Mouse (Mus musculus): Measurements from ENCODE around the gene Olfr1107. TPM values are rescaled to one million over a fixed set of nuclear protein-coding genes. Genes with fewer than 3 reads are reported as not detected.

Olfr1107 gene
- not detected in 2 replicates for polyA plus RNA-seq (2014; fragmentation: Nextera tagmentation; extraction: Ambion mirVana)

- no peak within 1 kb of the TSS for H3K27ac ChIP-seq (replicated peaks in 1 of 2; ENCODE audit: control insufficient read depth in 1 of 2, insufficient read depth in 1 of 2, low read depth in 2 of 2, low read length in 2 of 2)
- H3K4me1 ChIP-seq (ENCODE audit: control insufficient read depth in 2 of 2, insufficient read depth in 2 of 2, low read length in 2 of 2), result no peaks in the 10 kb centered on the region
These were observed at the start of gene Olfr1107 for GRCm38 (mm10) chr2:87075717-87076116. Gene Olfr1107, minus strand, starts transcription at chr2:87075817.

GRCm38 (mm10) chr2:87114467-87114866 lies 38.9 kb upstream of the Olfr1107 start, which contains the start of gene Olfr259:
Gene Olfr259, minus strand, starts transcription at chr2:87114567.
- no peak within 1 kb of the TSS for H3K4me3 ChIP-seq (ENCODE audit: control insufficient read depth in 1 of 2, insufficient read depth in 1 of 2, low read depth in 1 of 2, low read length in 2 of 2)
- H3K4me1 ChIP-seq (ENCODE audit: control insufficient read depth in 2 of 2, insufficient read depth in 2 of 2, low read length in 2 of 2), result no peaks in the 10 kb centered on the region
- no peaks in the 10 kb centered on the region for H3K9me3 ChIP-seq (ENCODE audit: control insufficient read depth, low read length)
- no peak within 1 kb of the TSS for H3K9ac ChIP-seq (ENCODE audit: low read length)
- H3K27me3 ChIP-seq (ENCODE audit: control insufficient read depth, insufficient read depth, low read length), result no peaks in the 10 kb centered on the region
- ATAC-seq (ENCODE audit: insufficient number of reproducible peaks, insufficient read depth, low FRiP score, low read depth), result no peak
- no peak within 1 kb of the TSS for H3K4me2 ChIP-seq (ENCODE audit: low read length)
- no peaks in the 10 kb centered on the region for H3K36me3 ChIP-seq (ENCODE audit: control insufficient read depth, insufficient read depth, low read length)
- H3K27ac ChIP-seq (replicated peaks in 1 of 2; ENCODE audit: control insufficient read depth in 1 of 2, insufficient read depth in 1 of 2, low read depth in 2 of 2, low read length in 2 of 2), result no peak within 1 kb of the TSS

More at GRCm38 (mm10) chr2:87075717-87076116, at the start of gene Olfr1107:
- H3K27me3 ChIP-seq (ENCODE audit: control insufficient read depth, insufficient read depth, low read length), result no peaks in the 10 kb centered on the region
- H3K4me3 ChIP-seq (ENCODE audit: control insufficient read depth in 1 of 2, insufficient read depth in 1 of 2, low read depth in 1 of 2, low read length in 2 of 2), result no peak within 1 kb of the TSS
- H3K4me2 ChIP-seq (ENCODE audit: low read length), result no peak within 1 kb of the TSS
- 74% methylated on average over 1 of the region's 1 CpGs for WGBS
- H3K9ac ChIP-seq (ENCODE audit: low read length), result no peak within 1 kb of the TSS
- ATAC-seq (ENCODE audit: insufficient number of reproducible peaks, insufficient read depth, low FRiP score, low read depth), result no peak
- no peaks in the 10 kb centered on the region for H3K9me3 ChIP-seq (ENCODE audit: control insufficient read depth, low read length)
- no peaks in the 10 kb centered on the region for H3K36me3 ChIP-seq (ENCODE audit: control insufficient read depth, insufficient read depth, low read length)

DNA sequence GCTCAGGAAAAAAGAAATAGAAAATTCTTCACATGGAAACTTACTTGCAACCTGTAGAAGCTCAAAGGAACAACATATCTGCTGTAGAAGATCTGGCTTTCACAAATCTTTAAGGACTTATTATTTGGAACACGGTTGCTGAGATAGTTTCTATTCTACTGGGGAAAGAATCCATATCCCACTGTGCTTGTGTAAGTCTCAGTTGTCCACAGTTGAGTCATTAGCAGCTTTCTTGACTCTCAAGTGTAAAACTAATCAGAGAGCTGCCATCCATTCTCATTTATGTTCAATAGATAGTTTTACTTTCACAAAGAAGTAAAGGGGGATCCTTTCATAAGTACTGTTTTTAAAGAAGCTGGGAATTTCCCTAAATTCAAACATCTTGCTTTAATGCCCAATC lies 20.3 kb upstream of the Olfr1107 start, which contains the start of gene Olfr1109:
Olfr1109 (minus strand) TSS at position 101 of the 400 bp plus-strand sequence.
- Histone ChIP-seq H3K4me3 (ENCODE audit: control insufficient read depth in 1 of 2, insufficient read depth in 1 of 2, low read depth in 1 of 2, low read length in 2 of 2) (no peak within 1 kb of the TSS), H3K4me2 (ENCODE audit: low read length) (no peak within 1 kb of the TSS), H3K27ac (replicated peaks in 1 of 2; ENCODE audit: control insufficient read depth in 1 of 2, insufficient read depth in 1 of 2, low read depth in 2 of 2, low read length in 2 of 2) (no peak within 1 kb of the TSS), H3K4me1 (ENCODE audit: control insufficient read depth in 2 of 2, insufficient read depth in 2 of 2, low read length in 2 of 2) (no peaks in the 10 kb centered on the region), H3K9ac (ENCODE audit: low read length) (no peak within 1 kb of the TSS), H3K27me3 (ENCODE audit: control insufficient read depth, insufficient read depth, low read length) (no peaks in the 10 kb centered on the region), H3K9me3 (ENCODE audit: control insufficient read depth, low read length) (no peaks in the 10 kb centered on the region), H3K36me3 (ENCODE audit: control insufficient read depth, insufficient read depth, low read length) (no peaks in the 10 kb centered on the region)
- WGBS, result 70% methylated on average over 1 of the region's 1 CpGs
- no peak for ATAC-seq (ENCODE audit: insufficient number of reproducible peaks, insufficient read depth, low FRiP score, low read depth)

DNA sequence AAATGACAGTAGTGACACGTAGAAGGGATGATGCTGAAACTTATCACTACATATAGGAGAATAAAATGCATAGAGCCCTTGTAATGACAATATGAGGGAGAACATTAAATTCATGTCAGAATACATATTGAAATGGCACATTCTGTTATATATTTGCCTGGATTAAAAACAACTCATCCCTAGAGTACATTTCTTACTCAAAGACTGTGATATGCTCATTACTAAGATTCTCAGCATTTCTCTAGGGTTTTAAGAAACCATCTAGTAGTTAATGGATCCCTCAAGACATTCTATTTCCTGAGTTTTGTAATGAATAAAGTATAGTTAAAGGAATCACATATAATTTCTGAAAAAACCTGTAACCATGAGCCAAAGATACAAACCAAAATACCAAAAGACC lies 23.4 kb downstream of the Olfr1107 start, which contains the start of gene Olfr1106:
Olfr1106 (minus strand) TSS at position 101 of the 400 bp plus-strand sequence.
- Histone ChIP-seq H3K9me3 (ENCODE audit: control insufficient read depth, low read length) (no peaks in the 10 kb centered on the region), H3K4me2 (ENCODE audit: low read length) (no peak within 1 kb of the TSS), H3K4me3 (ENCODE audit: control insufficient read depth in 1 of 2, insufficient read depth in 1 of 2, low read depth in 1 of 2, low read length in 2 of 2) (no peak within 1 kb of the TSS), H3K27me3 (ENCODE audit: control insufficient read depth, insufficient read depth, low read length) (no peaks in the 10 kb centered on the region), H3K4me1 (ENCODE audit: control insufficient read depth in 2 of 2, insufficient read depth in 2 of 2, low read length in 2 of 2) (no peaks in the 10 kb centered on the region), H3K9ac (ENCODE audit: low read length) (no peak within 1 kb of the TSS), H3K36me3 (ENCODE audit: control insufficient read depth, insufficient read depth, low read length) (no peaks in the 10 kb centered on the region), H3K27ac (replicated peaks in 1 of 2; ENCODE audit: control insufficient read depth in 1 of 2, insufficient read depth in 1 of 2, low read depth in 2 of 2, low read length in 2 of 2) (no peak within 1 kb of the TSS)
- WGBS, result 56% methylated on average over 1 of the region's 1 CpGs
- ATAC-seq (ENCODE audit: insufficient number of reproducible peaks, insufficient read depth, low FRiP score, low read depth), result no peak

DNA sequence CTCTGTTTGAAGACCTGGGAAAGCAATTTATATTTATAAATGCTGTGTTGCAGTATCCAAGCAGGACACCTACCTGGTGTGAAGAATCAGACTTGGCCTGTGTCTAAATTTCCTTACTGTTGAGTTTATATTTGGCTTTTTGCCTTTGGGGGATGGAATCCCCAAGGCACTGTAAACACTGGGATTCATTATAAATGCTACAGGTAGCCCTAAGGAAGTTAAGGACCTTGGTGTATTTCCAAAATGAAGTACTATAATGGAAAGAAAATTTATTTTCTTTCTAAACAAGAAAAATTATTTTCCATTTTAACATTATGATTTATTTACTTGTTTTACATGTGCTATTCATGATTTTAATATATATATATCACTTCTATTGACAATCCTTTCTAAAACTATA lies 39.2 kb downstream of the Olfr1107 start, which contains the start of gene Olfr1105:
Olfr1105 (minus strand) TSS at position 101 of the 400 bp plus-strand sequence.
- no peak within 1 kb of the TSS for H3K4me3 ChIP-seq (ENCODE audit: control insufficient read depth in 1 of 2, insufficient read depth in 1 of 2, low read depth in 1 of 2, low read length in 2 of 2)
- no peak within 1 kb of the TSS for H3K9ac ChIP-seq (ENCODE audit: low read length)
- no peak within 1 kb of the TSS for H3K27ac ChIP-seq (replicated peaks in 1 of 2; ENCODE audit: control insufficient read depth in 1 of 2, insufficient read depth in 1 of 2, low read depth in 2 of 2, low read length in 2 of 2)
- no peaks in the 10 kb centered on the region for H3K9me3 ChIP-seq (ENCODE audit: control insufficient read depth, low read length)
- H3K27me3 ChIP-seq (ENCODE audit: control insufficient read depth, insufficient read depth, low read length), result no peaks in the 10 kb centered on the region
- no peaks in the 10 kb centered on the region for H3K36me3 ChIP-seq (ENCODE audit: control insufficient read depth, insufficient read depth, low read length)
- no peak within 1 kb of the TSS for H3K4me2 ChIP-seq (ENCODE audit: low read length)
- no peak for ATAC-seq (ENCODE audit: insufficient number of reproducible peaks, insufficient read depth, low FRiP score, low read depth)
- no peaks in the 10 kb centered on the region for H3K4me1 ChIP-seq (ENCODE audit: control insufficient read depth in 2 of 2, insufficient read depth in 2 of 2, low read length in 2 of 2)

GRCm38 (mm10) chr2:87026980-87027379 lies 48.6 kb downstream of the Olfr1107 start, which contains the start of gene Olfr1104:
Gene Olfr1104, minus strand, starts transcription at chr2:87027080.
- no peaks in the 10 kb centered on the region for H3K4me1 ChIP-seq (ENCODE audit: control insufficient read depth in 2 of 2, insufficient read depth in 2 of 2, low read length in 2 of 2)
- no peaks in the 10 kb centered on the region for H3K36me3 ChIP-seq (ENCODE audit: control insufficient read depth, insufficient read depth, low read length)
- no peak within 1 kb of the TSS for H3K27ac ChIP-seq (replicated peaks in 1 of 2; ENCODE audit: control insufficient read depth in 1 of 2, insufficient read depth in 1 of 2, low read depth in 2 of 2, low read length in 2 of 2)
- 75% methylated on average over 1 of the region's 1 CpGs for WGBS
- no peaks in the 10 kb centered on the region for H3K27me3 ChIP-seq (ENCODE audit: control insufficient read depth, insufficient read depth, low read length)
- H3K4me2 ChIP-seq (ENCODE audit: low read length), result no peak within 1 kb of the TSS
- ATAC-seq (ENCODE audit: insufficient number of reproducible peaks, insufficient read depth, low FRiP score, low read depth), result no peak
- H3K9me3 ChIP-seq (ENCODE audit: control insufficient read depth, low read length), result no peaks in the 10 kb centered on the region
- H3K4me3 ChIP-seq (ENCODE audit: control insufficient read depth in 1 of 2, insufficient read depth in 1 of 2, low read depth in 1 of 2, low read length in 2 of 2), result no peak within 1 kb of the TSS
- no peak within 1 kb of the TSS for H3K9ac ChIP-seq (ENCODE audit: low read length)

Other genes starting within 250 kb of the Olfr1107 start
- gene Olfr1095, start 224.1 kb downstream of the Olfr1107 start, polyA plus RNA-seq (2014; fragmentation: Nextera tagmentation; extraction: Ambion mirVana), result not detected in 2 replicates
- gene Gm13723, start 201.0 kb downstream of the Olfr1107 start, polyA plus RNA-seq (2014; fragmentation: Nextera tagmentation; extraction: Ambion mirVana), result not detected in 2 replicates
- not detected in 2 replicates for gene Olfr1097, start 183.6 kb downstream of the Olfr1107 start, polyA plus RNA-seq (2014; fragmentation: Nextera tagmentation; extraction: Ambion mirVana)
- gene Olfr1098, start 151.3 kb downstream of the Olfr1107 start, polyA plus RNA-seq (2014; fragmentation: Nextera tagmentation; extraction: Ambion mirVana), result not detected in 2 replicates
- not detected in 2 replicates for gene Olfr1099, start 115.1 kb downstream of the Olfr1107 start, polyA plus RNA-seq (2014; fragmentation: Nextera tagmentation; extraction: Ambion mirVana)
- gene Olfr1100, start 95.9 kb downstream of the Olfr1107 start, polyA plus RNA-seq (2014; fragmentation: Nextera tagmentation; extraction: Ambion mirVana), result not detected in 2 replicates
- not detected in 2 replicates for gene Olfr1101, start 84.6 kb downstream of the Olfr1107 start, polyA plus RNA-seq (2014; fragmentation: Nextera tagmentation; extraction: Ambion mirVana)
- gene Olfr1102, start 77.4 kb downstream of the Olfr1107 start, polyA plus RNA-seq (2014; fragmentation: Nextera tagmentation; extraction: Ambion mirVana), result not detected in 2 replicates
- not detected in 2 replicates for gene Olfr1104, start 48.7 kb downstream of the Olfr1107 start, polyA plus RNA-seq (2014; fragmentation: Nextera tagmentation; extraction: Ambion mirVana)
- not detected in 2 replicates for gene Olfr1105, start 39.3 kb downstream of the Olfr1107 start, polyA plus RNA-seq (2014; fragmentation: Nextera tagmentation; extraction: Ambion mirVana)
- gene Olfr1106, start 23.5 kb downstream of the Olfr1107 start, polyA plus RNA-seq (2014; fragmentation: Nextera tagmentation; extraction: Ambion mirVana), result not detected in 2 replicates
- not detected in 2 replicates for gene Olfr1109, start 20.2 kb upstream of the Olfr1107 start, polyA plus RNA-seq (2014; fragmentation: Nextera tagmentation; extraction: Ambion mirVana)
- not detected in 2 replicates for gene Olfr259, start 38.8 kb upstream of the Olfr1107 start, polyA plus RNA-seq (2014; fragmentation: Nextera tagmentation; extraction: Ambion mirVana)
- not detected in 2 replicates for gene Olfr1110, start 64.5 kb upstream of the Olfr1107 start, polyA plus RNA-seq (2014; fragmentation: Nextera tagmentation; extraction: Ambion mirVana)
- gene Olfr1111, start 76.8 kb upstream of the Olfr1107 start, polyA plus RNA-seq (2014; fragmentation: Nextera tagmentation; extraction: Ambion mirVana), result not detected in 2 replicates
- not detected in 2 replicates for gene Olfr1112, start 112.0 kb upstream of the Olfr1107 start, polyA plus RNA-seq (2014; fragmentation: Nextera tagmentation; extraction: Ambion mirVana)
- gene Olfr1113, start 133.2 kb upstream of the Olfr1107 start, polyA plus RNA-seq (2014; fragmentation: Nextera tagmentation; extraction: Ambion mirVana), result not detected in 2 replicates
- gene Olfr1115, start 172.2 kb upstream of the Olfr1107 start, polyA plus RNA-seq (2014; fragmentation: Nextera tagmentation; extraction: Ambion mirVana), result not detected in 2 replicates
- gene Olfr1116, start 191.7 kb upstream of the Olfr1107 start, polyA plus RNA-seq (2014; fragmentation: Nextera tagmentation; extraction: Ambion mirVana), result not detected in 2 replicates
- not detected in 2 replicates for gene Olfr1118, start 231.8 kb upstream of the Olfr1107 start, polyA plus RNA-seq (2014; fragmentation: Nextera tagmentation; extraction: Ambion mirVana)